Comparison of ENCODE assay signal across 8 mouse cellular contexts in genomic region chr6:134793046-134793806, GRCm38 (mm10). TPM values are rescaled to one million over a fixed set of nuclear protein-coding genes. Genes with fewer than 3 reads are reported as not detected.
DNase-seq lines count a peak whose midpoint lies in the region; ATAC-seq and TF ChIP-seq lines count a peak whose summit lies in the region.

No protein-coding gene starts in this region.

- H3K4me1 ChIP-seq in heart, postnatal 0 days (ENCODE audit: control insufficient read depth, insufficient read depth) = peaks cover 6% of the 10 kb centered on the region
- peaks cover 3 to 4% of the 10 kb centered on the region in 2 experiments; a peak in 3 of 4 replicates for H3K4me1 ChIP-seq in MEL (ENCODE audit: control insufficient read depth in 1 of 2, insufficient read depth in 2 of 2, low read length in 2 of 2)
- peaks cover 8% of the 10 kb centered on the region for H3K4me1 ChIP-seq in hindbrain, embryonic 12.5 days

- no peak for TF ChIP-seq CTCF in heart, postnatal 0 days (IDR thresholded peaks at IDR 0.05; ENCODE audit: low read depth)
- TF ChIP-seq CTCF in MEL (IDR thresholded peaks at IDR 0.05 in 2 of 3, conservative IDR thresholded peaks at IDR 0.05 in 1 of 3; ENCODE audit: control insufficient read depth in 1 of 3, insufficient read depth in 1 of 3, low read depth in 2 of 3, low read length in 3 of 3, poor library complexity in 1 of 3, severe bottlenecking in 1 of 3) = no peak

- 59% methylated on average over 21 of the region's 21 CpGs for whole genome bisulfite sequencing in heart, postnatal 0 days
- WGBS in hindbrain, embryonic 12.5 days = 39% methylated on average over 21 of the region's 21 CpGs

- peak overlapping the region; percentile 57 for H3K9ac ChIP-seq in heart, postnatal 0 days (replicated peaks; ENCODE audit: low read depth, low read length)
- H3K9ac ChIP-seq in MEL (ENCODE audit: control insufficient read depth, low read depth, low read length, poor library complexity, severe bottlenecking) = peak overlapping the region; percentile 63
- peak overlapping the region; percentile 84 for H3K9ac ChIP-seq in hindbrain, embryonic 12.5 days

- no peak for TF ChIP-seq POLR2A in MEL (IDR thresholded peaks at IDR 0.05; ENCODE audit: control insufficient read depth in 1 of 2, insufficient read depth in 1 of 2, low read depth in 1 of 2, low read length in 2 of 2, poor library complexity in 1 of 2)

- no peaks in the 10 kb centered on the region for H3K36me3 ChIP-seq in heart, postnatal 0 days (replicated peaks; ENCODE audit: control insufficient read depth, insufficient read depth, low read length)
- H3K36me3 ChIP-seq in MEL (ENCODE audit: control insufficient read depth in 1 of 2, insufficient read depth in 2 of 2, low read length in 2 of 2) = peaks cover 0 to 7% of the 10 kb centered on the region in 2 experiments; a peak in 1 of 4 replicates
- H3K36me3 ChIP-seq in hindbrain, embryonic 12.5 days = no peaks in the 10 kb centered on the region

- ATAC-seq in heart, postnatal 0 days (ENCODE audit: insufficient read depth, low read depth) = no peak
- ATAC-seq in hindbrain, embryonic 12.5 days (ENCODE audit: low FRiP score) = peak; percentile 27; the same call in 1 of the 2 replicates

- H3K4me2 ChIP-seq in heart, postnatal 0 days (ENCODE audit: low read depth, low read length) = peak overlapping the region; percentile 56
- H3K4me2 ChIP-seq in hindbrain, embryonic 12.5 days (replicated peaks) = peak overlapping the region; percentile 59

- peaks cover 5% of the 10 kb centered on the region; the same call in 1 of the 2 replicates for H3K79me2 ChIP-seq in MEL (ENCODE audit: control insufficient read depth, insufficient read depth, low read length, poor library complexity)

- peak overlapping the region; percentile 70 for H3K4me3 ChIP-seq in heart, postnatal 0 days (ENCODE audit: low read depth, low read length)
- peak overlapping the region; percentile 68 to 92 for H3K4me3 ChIP-seq in MEL (ENCODE audit: control insufficient read depth in 1 of 2, insufficient read depth in 1 of 2, low read depth in 2 of 2, low read length in 2 of 2)
- peak overlapping the region; percentile 68 for H3K4me3 ChIP-seq in hindbrain, embryonic 12.5 days

- no peaks in the 10 kb centered on the region for H3K9me3 ChIP-seq in heart, postnatal 0 days (replicated peaks; ENCODE audit: control insufficient read depth, low read length)
- H3K9me3 ChIP-seq in MEL (replicated peaks; ENCODE audit: insufficient read depth, low read length) = no peaks in the 10 kb centered on the region
- no peaks in the 10 kb centered on the region for H3K9me3 ChIP-seq in hindbrain, embryonic 12.5 days (replicated peaks)

- H3K27me3 ChIP-seq in heart, postnatal 0 days (ENCODE audit: control insufficient read depth, insufficient read depth, low read length) = no peaks in the 10 kb centered on the region
- no peaks in the 10 kb centered on the region for H3K27me3 ChIP-seq in MEL (ENCODE audit: control insufficient read depth in 1 of 2, insufficient read depth in 2 of 2, low read length in 2 of 2)
- H3K27me3 ChIP-seq in hindbrain, embryonic 12.5 days = peaks cover 6% of the 10 kb centered on the region; the same call in 1 of the 2 replicates

- peak overlapping the region; percentile 43; the same call in 1 of the 2 replicates for H3K27ac ChIP-seq in heart, postnatal 0 days (ENCODE audit: low read depth)
- H3K27ac ChIP-seq in MEL (ENCODE audit: control insufficient read depth, low read depth, low read length) = peak overlapping the region; percentile 3; the same call in 1 of the 2 replicates
- H3K27ac ChIP-seq in hindbrain, embryonic 12.5 days = no peak overlapping the region

- no peak for TF ChIP-seq EP300 in heart, postnatal 0 days (IDR thresholded peaks at IDR 0.05; ENCODE audit: low read depth)
- no peak for TF ChIP-seq EP300 in MEL (IDR thresholded peaks at IDR 0.05; ENCODE audit: low read depth in 1 of 2, low read length in 2 of 2)

- no peak for DNase-seq in heart, postnatal 0 days (ENCODE audit: low spot score)
- DNase-seq in heart, adult 9 months (ENCODE audit: low spot score in 2 of 2) = no peak
- peak; percentile 66 for DNase-seq in MEL (ENCODE audit: low read depth, low spot score)
- DNase-seq in lung, postnatal 36 days = peak; percentile 23
- no peak for DNase-seq in adrenal gland, adult 8-10 months
- no peak for DNase-seq in urinary bladder, postnatal 10 days (ENCODE audit: low spot score)
- DNase-seq in right cerebral cortex, postnatal 25 days = no peak

- TF ChIP-seq RAD21 in MEL (IDR thresholded peaks at IDR 0.05; ENCODE audit: low read depth, low read length) = no peak

TF ChIP-seq in MEL, 35 proteins besides CTCF, POLR2A, EP300 and RAD21:
- peak; percentile 72 for TF ChIP-seq SIN3A (IDR thresholded peaks at IDR 0.05; ENCODE audit: low read length)
- TF ChIP-seq SMC3 (IDR thresholded peaks at IDR 0.05; ENCODE audit: low read depth, low read length) = no peak
- TF ChIP-seq BHLHE40 (IDR thresholded peaks at IDR 0.05; ENCODE audit: borderline replicate concordance, low read depth, low read length) = no peak

RNA-seq across cellular contexts. Expression of gene Dusp16, which starts 0.8 kb away (rescaled TPM):
- total RNA-seq in heart, postnatal 0 days (2014; rRNA removed; ENCODE audit: low replicate concordance) = 19.9 and 29.2 TPM in 2 replicates
- polyA plus RNA-seq in heart, postnatal 0 days (2015; fragmentation: Nextera tagmentation; extraction: Ambion mirVana) = 8.1 and 9.6 TPM in 2 replicates
- total RNA-seq in MEL (2012; rRNA removed) = 1.9 and 2.2 TPM in 2 replicates
- polyA plus RNA-seq in MEL (2012; ENCODE audit: insufficient read depth in 1 of 2, insufficient read length in 2 of 2, low read depth in 1 of 2, low replicate concordance in 2 of 2, missing spikeins in 1 of 2) = 1 to 10 TPM in 1 of 2 experiments, not detected in 1; 6.9 TPM
- polyA plus RNA-seq in hindbrain, embryonic 12.5 days (2016; fragmentation: Nextera tagmentation; extraction: Ambion mirVana) = 11.0 and 12.9 TPM in 2 replicates
- 10 to 100 TPM; 24.6 to 41.3 (median 32.6) TPM for total RNA-seq in adrenal gland, adult 8-10 months (2022)

RNA-seq across cellular contexts. Expression of gene Crebl2, which starts 36.7 kb away (rescaled TPM):
- 0.85 and 14.5 TPM in 2 replicates for total RNA-seq in heart, postnatal 0 days (2014; rRNA removed; ENCODE audit: low replicate concordance)
- 2.0 and 2.4 TPM in 2 replicates for polyA plus RNA-seq in heart, postnatal 0 days (2015; fragmentation: Nextera tagmentation; extraction: Ambion mirVana)
- 1.5 and 2.1 TPM in 2 replicates for total RNA-seq in MEL (2012; rRNA removed)
- polyA plus RNA-seq in MEL (2012; ENCODE audit: insufficient read depth in 1 of 2, insufficient read length in 2 of 2, low read depth in 1 of 2, low replicate concordance in 2 of 2, missing spikeins in 1 of 2) = 1 to 10 TPM in 1 of 2 experiments, not detected in 1; 3.7 TPM
- 2.8 and 3.0 TPM in 2 replicates for polyA plus RNA-seq in hindbrain, embryonic 12.5 days (2016; fragmentation: Nextera tagmentation; extraction: Ambion mirVana)
- 10 to 100 TPM; 47.1 to 63.4 (median 58.0) TPM for total RNA-seq in adrenal gland, adult 8-10 months (2022)

Comparison
In these comparisons a context has a peak if more than half of its experiments do, and no peak if none do; other contexts are left out.
1. DNase-seq: peak in MEL (single experiment) and lung, postnatal 36 days (single experiment); none in heart, postnatal 0 days (single experiment), heart, adult 9 months (0 of 2), adrenal gland, adult 8-10 months (single experiment), urinary bladder, postnatal 10 days (single experiment) and right cerebral cortex, postnatal 25 days (single experiment).
2. Peak in every context shown above with its lines, with median percentiles within 50 percentile points of each other: H3K4me3 ChIP-seq and H3K9ac ChIP-seq.